Mouse (Mus musculus) stomach, postnatal 0 days (tissue): ENCODE data around the gene B430306N03Rik.

Source experiments
- CTCF ChIP-seq: IDR thresholded peaks from 2 replicates; pipeline ENCODE4 v1.5.1; 2016; ENCODE audit warnings: antibody characterized with exemption, low read depth, mild to moderate bottlenecking, moderate library complexity
- EP300 ChIP-seq: optimal IDR thresholded peaks from 2 replicates; pipeline ENCODE3; 2016; ENCODE audit warnings: antibody characterized with exemption

DNA sequence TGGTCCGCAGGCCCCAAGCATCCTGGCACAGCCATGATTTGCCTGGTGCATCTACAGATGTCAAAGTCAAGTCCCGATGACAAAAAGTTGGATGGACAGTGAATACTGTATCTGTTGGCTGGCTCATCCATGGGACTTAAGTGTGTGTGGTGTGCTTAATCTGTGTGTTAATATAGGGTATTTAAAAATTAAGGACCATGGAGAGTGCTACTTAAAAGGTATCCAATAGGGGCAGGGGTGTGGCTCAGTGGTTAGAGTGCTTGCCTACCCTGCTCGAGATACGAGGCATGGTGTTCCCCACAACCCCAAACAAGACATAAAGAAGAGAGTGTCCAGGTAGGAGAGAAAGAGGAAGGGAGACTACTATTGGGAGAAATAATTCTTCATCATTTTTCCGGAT, 14.1 kb upstream of the B430306N03Rik start:
- no peak for TF ChIP-seq CTCF
- no peak for TF ChIP-seq EP300
